Mouse (Mus musculus) bone marrow macrophage, adult 2 months (primary cell): ENCODE data around the gene Tacc2. TPM values are rescaled to one million over a fixed set of nuclear protein-coding genes. Genes with fewer than 3 reads are reported as not detected.

ENCODE experiments used
- H3K27ac ChIP-seq: 2 replicates; pipeline ENCODE4 v1.5.1; 2012; ENCODE audit warnings: low read depth, low read length; ENCODE audit not compliant: insufficient read depth
- H3K4me1 ChIP-seq: 2 replicates; pipeline ENCODE4 v1.6.1; 2012; ENCODE audit warnings: low read length; ENCODE audit not compliant: control insufficient read depth, insufficient read depth
- H3K4me3 ChIP-seq: 2 replicates; pipeline ENCODE4 v1.5.1; 2012; ENCODE audit warnings: mild to moderate bottlenecking, low read length, moderate library complexity; ENCODE audit not compliant: insufficient read depth
- CTCF ChIP-seq: IDR thresholded peaks from 2 replicates; pipeline ENCODE4 v1.5.1; 2012; ENCODE audit warnings: low read depth, mild to moderate bottlenecking, low read length, moderate library complexity
- POLR2A ChIP-seq: IDR thresholded peaks from 2 replicates; pipeline ENCODE4 v1.6.1; 2012; ENCODE audit warnings: mild to moderate bottlenecking, low read depth, low read length, borderline replicate concordance
- polyA plus RNA-seq: library from polyadenylated mRNA; stranded (reverse); fragments of >200 nt; gene quantifications from 2 replicates; pipeline ENCODE4 v1.2.4, GENCODE M21; 2012; ENCODE audit not compliant: missing spikeins, insufficient read depth, insufficient read length

Tacc2 gene
- polyA plus RNA-seq, 1 experiment = 2.9 TPM

DNA sequence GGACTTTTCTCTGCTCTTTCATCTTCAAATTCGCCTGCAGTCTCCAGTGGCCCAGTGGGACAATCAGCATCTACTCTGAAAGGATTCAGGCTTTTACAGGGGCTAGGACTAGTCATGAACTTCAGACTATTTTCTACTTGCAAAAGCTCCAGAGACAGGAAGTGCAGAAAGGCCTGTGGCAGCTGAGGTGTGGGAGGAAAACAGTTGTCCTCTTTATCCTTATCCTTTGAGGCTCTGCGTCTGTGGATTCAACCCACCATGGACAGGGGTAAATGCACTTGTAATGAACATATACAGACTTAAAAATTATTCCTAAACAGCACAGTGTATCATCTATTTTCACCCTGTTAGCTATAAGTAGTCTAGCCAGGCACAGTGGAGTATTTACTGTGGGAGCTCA, 27.2 kb downstream of the Tacc2 start:
- H3K27ac ChIP-seq = no peak overlapping the region
- H3K4me1 ChIP-seq = no peaks in the 10 kb centered on the region
- H3K4me3 ChIP-seq = no peak overlapping the region
- TF ChIP-seq POLR2A (no peak), CTCF (no peak)

DNA sequence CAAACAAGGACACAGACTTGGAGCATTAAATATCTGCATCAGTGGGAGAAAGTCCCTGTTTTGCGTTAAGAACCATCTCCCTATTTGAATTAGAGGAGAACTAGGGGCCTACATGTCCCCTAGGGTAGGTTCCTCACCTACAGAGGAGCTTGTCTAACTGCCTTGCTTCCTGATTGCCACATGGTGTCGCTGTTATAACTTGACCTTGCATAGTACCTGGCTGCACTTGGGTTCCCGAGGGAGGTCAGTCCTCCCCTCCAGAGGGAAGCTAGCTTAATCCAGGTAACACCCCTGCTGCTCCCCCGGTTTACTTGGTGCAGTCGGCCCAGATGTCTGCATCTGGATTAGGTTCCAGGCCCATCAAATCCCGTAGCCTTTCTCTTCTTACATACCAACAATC, 27.9 kb downstream of the Tacc2 start:
- Histone ChIP-seq H3K4me1 (no peaks in the 10 kb centered on the region), H3K27ac (no peak overlapping the region), H3K4me3 (no peak overlapping the region)
- no peak for TF ChIP-seq POLR2A
- peak; percentile 62; the same call in 1 of the 2 replicates for TF ChIP-seq CTCF

GRCm38 (mm10) chr7:130606958-130607357, 29.7 kb downstream of the Tacc2 start:
- Histone ChIP-seq H3K4me1 (no peaks in the 10 kb centered on the region), H3K4me3 (no peak overlapping the region), H3K27ac (no peak overlapping the region)
- TF ChIP-seq CTCF = no peak
- no peak for TF ChIP-seq POLR2A

GRCm38 (mm10) chr7:130613973-130614372, 36.7 kb downstream of the Tacc2 start:
- TF ChIP-seq CTCF (no peak), POLR2A (no peak)
- H3K4me3 ChIP-seq = no peak overlapping the region
- H3K27ac ChIP-seq = no peak overlapping the region
- H3K4me1 ChIP-seq = no peaks in the 10 kb centered on the region

- no peak overlapping the region for H3K4me3 ChIP-seq
- no peaks in the 10 kb centered on the region for H3K4me1 ChIP-seq
- no peak overlapping the region for H3K27ac ChIP-seq
- TF ChIP-seq POLR2A = no peak
- TF ChIP-seq CTCF = no peak
These were observed 40.4 kb downstream of the Tacc2 start for GRCm38 (mm10) chr7:130617591-130617990.

GRCm38 (mm10) chr7:130621068-130621467, 43.8 kb downstream of the Tacc2 start:
- H3K27ac ChIP-seq = no peak overlapping the region
- no peaks in the 10 kb centered on the region for H3K4me1 ChIP-seq
- no peak overlapping the region for H3K4me3 ChIP-seq
- no peak for TF ChIP-seq CTCF
- TF ChIP-seq POLR2A = no peak

GRCm38 (mm10) chr7:130621953-130622352, 44.7 kb downstream of the Tacc2 start:
- no peaks in the 10 kb centered on the region for H3K4me1 ChIP-seq
- no peak overlapping the region for H3K4me3 ChIP-seq
- no peak overlapping the region for H3K27ac ChIP-seq
- TF ChIP-seq CTCF (no peak), POLR2A (no peak)

DNA sequence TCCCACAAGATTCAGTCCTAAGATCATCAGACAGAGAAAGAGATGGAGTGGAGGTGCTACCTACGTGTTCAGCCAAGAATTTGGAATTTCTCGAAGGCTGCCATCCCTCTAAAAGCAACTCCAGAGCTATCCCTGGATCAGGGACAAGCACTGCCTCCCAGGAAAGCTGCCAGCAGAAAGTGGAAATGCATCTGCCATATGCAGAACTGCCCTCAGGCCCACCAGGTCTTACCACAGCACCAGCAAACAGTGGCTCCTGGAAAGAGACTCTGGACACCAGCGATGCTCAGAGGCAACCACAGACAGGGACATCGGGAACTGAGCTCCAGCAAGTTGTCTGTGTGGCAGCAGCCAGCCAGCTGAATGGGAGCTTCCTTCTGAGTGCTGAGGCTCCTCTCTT, 45.1 kb downstream of the Tacc2 start:
- TF ChIP-seq POLR2A = no peak
- no peak for TF ChIP-seq CTCF
- Histone ChIP-seq H3K4me1 (no peaks in the 10 kb centered on the region), H3K27ac (no peak overlapping the region), H3K4me3 (no peak overlapping the region)

- no peak overlapping the region for H3K27ac ChIP-seq
- peaks cover 7% of the 10 kb centered on the region for H3K4me1 ChIP-seq
- no peak for TF ChIP-seq CTCF
- TF ChIP-seq POLR2A = no peak
- no peak overlapping the region for H3K4me3 ChIP-seq
These were observed 47.1 kb downstream of the Tacc2 start for GRCm38 (mm10) chr7:130624299-130624698.

- peaks cover 9% of the 10 kb centered on the region for H3K4me1 ChIP-seq
- no peak overlapping the region for H3K4me3 ChIP-seq
- TF ChIP-seq POLR2A (no peak), CTCF (no peak)
- H3K27ac ChIP-seq = no peak overlapping the region
These were observed 48.1 kb downstream of the Tacc2 start for GRCm38 (mm10) chr7:130625361-130625760.

DNA sequence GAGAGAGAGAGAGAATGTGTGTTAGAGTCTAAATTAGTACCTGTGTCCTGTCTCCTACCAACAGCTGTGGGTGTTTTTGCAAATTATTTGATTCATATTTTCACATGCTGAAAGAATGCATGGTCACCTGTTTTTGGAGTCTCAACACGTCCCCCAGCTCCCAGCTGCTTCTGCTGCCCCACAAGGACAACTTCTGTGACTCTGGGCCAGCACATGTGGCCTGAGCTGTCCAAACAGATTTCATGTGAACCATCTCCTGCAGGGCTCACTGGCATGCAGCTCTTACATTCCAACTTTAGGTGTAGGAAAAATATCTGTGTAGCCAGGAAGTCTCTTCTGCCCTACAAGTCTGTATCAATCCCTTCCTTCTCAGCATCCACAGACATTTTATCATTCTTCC, 51.4 kb downstream of the Tacc2 start:
- H3K27ac ChIP-seq = no peak overlapping the region
- peaks cover 21% of the 10 kb centered on the region for H3K4me1 ChIP-seq
- H3K4me3 ChIP-seq = no peak overlapping the region
- TF ChIP-seq POLR2A (no peak), CTCF (no peak)
